Mouse (Mus musculus) E14TG2a.4 (cell line): ENCODE measurements at regions not wholly inside any gene's neighbourhood (a gene's known extent, or its start where the extent isn't known, plus 50 kb on each side); places are given as distances from the start of the nearest gene placed in this dataset.

ENCODE experiments used
- CTCF ChIP-seq: conservative IDR thresholded peaks from 2 replicates; pipeline ENCODE4 v1.5.1; 2014; ENCODE audit warnings: low read length
- NANOG ChIP-seq: IDR thresholded peaks from 2 replicates; pipeline ENCODE4 v1.6.1; 2014; ENCODE audit warnings: borderline replicate concordance, low read length, mixed read lengths
- POU5F1 ChIP-seq: IDR thresholded peaks from 2 replicates; pipeline ENCODE4 v1.6.1; 2014; ENCODE audit warnings: low read length, borderline replicate concordance

DNA sequence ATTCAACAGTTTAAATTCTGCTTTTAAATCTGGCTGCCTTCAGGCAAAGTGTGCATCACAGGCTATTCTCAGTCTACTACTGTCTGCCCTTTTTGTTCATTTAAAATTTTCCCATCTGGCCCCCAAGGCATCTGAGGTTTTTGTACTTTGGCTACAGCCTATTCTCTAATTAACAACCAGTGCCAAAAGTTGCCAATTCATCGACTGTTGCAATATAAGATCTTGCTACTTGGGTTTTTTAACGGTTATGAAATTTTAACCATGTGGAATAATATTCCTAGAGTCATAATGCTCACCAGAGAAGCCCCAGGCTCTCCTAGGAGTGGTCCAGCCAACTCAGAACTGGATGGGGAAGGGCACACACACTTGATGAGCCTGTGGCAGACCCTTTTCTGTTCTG is 508.4 kb upstream of the Gm765 start:
- TF ChIP-seq CTCF (no peak), NANOG (no peak), POU5F1 (no peak)
